Mouse (Mus musculus) frontal cortex, postnatal 14 days (tissue): ENCODE measurements around the gene Gm28041.
"Not testable (repeated sequence)": the region's sequence is repeated elsewhere in the genome, so short reads cannot be mapped to it uniquely, and the experiment has no call there.

Experiments
- DNase-seq, 2 experiments: peaks; one replicate each; pipeline ENCODE4 v3.0.0; 2022; ENCODE audit warnings: low spot score in 2 of 2

Gm28041 gene

DNA sequence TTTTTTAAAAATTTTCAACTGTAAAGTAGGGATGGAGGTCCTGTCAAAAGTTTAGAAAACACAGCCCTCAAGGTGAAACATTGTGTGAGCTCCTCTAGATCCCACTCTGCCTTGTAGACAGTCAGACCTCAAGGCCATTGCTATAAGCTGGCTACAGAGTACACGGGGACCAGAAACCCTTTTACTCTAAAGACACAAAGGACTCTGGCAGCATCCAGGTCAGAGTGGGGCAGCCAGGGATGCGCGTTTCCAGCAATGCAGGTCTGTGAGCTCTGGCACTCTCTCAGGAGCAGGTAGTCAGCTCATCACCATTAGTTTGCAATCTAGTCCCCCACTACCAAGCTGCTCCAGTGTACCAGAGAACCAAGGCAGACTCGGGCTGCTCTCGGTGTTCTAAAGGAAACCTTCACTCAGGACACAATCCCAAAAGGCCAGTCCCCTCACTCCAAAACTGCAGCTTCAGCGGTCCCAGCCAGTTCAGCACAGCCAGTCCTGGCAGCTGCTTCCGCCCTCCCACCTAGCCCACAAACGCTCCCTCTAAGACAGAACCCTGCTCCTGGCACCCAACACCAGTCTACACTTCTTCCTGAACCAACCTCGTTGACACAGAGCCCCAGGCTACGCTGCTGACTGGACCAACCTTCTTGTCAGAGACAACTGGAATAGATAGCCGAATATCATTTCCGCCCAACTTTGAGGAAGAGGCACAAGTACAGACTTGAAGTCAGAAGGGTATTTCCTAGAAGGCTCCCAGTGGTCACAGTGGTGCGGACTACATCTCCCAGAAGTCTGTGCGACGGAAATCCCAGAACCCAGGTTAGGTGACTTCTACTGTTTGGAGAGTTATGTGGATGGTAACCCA, at the start of gene Gm28041, which contains the start of gene Zfp456:
Gm28041 (minus strand) TSS at position 684 of the 862 bp plus-strand sequence.
Zfp456 (minus strand) TSS at position 761 of the 862 bp plus-strand sequence.
- DNase-seq: peak; percentile 24 to 26

DNA sequence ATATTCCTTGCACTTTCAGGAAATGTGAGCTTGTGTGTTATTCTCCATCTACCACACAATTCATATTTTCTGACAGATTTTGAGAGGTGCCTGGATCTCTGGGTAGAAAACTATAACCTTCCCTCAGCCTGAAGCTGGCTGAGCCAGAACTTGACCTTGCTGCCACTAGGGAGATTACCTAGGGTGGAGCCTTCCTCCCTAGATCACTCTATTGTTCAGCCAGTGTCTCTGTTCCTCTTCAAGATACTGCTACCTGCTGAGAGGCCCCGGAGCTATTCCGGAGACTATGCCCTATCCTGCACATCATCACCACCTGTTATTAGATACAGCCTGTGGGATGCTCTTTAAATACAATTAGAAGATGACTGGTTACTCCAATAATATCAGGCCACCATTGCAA, 47.0 kb upstream of the Gm28041 start:
- not testable (repeated sequence) for DNase-seq

DNA sequence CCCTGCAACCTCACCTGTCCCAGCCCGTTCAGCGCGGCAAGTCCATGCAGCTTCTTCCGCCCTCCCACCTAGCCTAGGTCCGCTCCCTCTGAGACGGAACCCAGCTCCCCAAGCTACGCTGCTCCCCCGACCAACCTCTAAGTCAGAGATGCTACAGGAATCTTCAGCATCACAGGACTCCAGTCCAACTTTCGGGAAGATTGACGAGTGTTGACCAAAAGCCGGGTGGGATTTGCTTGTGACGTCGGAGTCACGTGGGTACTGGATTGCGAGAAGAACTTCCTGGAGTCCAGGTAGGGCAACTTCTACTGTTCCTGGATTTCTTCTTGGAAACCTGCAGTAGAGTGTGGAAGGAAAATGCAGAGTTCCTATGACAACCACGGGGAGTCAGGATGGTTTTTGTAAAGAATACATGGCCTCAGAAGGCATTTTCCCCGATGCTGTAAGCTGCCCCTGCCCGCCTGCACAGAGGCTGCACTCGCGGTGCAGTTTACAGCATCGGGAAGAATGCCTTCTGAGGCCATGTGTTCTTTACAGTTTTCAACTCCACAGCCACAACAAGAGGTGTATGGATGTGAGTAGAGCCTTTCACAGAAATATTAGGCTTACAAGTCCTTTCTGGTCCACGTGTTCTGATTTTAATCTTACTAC, 45.8 kb upstream of the Gm28041 start, which contains the start of gene Zfp459:
Zfp459 (minus strand) TSS at position 212 of the 651 bp plus-strand sequence.
- DNase-seq: peak; percentile 5 to 28

DNA sequence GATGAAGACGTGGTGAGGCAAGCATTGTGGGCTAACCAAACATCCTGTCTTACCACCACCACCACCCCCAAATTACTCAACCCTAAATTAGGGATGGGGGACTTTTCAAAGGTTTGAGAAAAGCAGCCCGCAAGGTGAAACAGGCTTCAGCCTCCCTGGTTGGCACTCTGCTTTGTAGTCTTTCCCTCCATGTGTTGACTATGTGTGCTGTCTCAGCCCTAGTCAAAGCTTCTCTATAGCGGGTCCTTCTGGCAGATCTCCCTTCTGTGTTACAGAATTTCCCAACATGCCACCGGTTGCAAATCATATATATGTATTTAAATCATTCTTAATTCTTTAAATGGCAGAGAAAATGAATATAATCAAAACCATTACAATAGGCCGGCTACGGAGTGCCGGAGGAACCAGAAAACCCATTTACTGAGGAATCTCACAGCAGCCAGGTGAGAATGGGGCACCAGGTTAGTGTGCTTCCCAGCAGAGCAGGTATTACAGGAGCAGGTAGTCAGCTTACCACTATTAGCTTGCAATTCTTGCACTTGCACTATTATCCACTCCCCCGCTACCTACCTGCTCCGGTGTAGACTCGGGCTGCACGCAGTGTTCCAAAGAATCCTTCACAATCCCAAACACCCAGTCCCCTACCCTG, 45.1 kb upstream of the Gm28041 start:
- no peak for DNase-seq

DNA sequence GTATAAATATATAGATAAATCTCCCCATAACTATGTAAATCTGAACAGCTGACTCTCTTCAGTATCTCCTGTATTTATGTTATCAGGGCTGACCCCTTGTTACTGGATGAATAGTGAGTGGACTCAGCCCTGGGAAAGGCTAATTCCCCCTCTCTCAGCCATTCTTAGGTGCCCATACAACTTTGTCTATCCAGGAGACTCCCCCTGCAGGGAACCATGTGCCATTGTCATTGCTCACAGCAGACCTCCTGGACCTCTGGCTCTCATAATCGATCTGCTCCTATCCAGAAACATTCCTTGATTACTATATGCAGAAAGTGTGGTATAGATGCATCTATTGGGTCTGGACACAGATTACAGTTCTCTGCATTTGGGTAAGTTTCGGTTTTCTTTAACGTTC, 41.3 kb upstream of the Gm28041 start:
- DNase-seq: no peak

DNA sequence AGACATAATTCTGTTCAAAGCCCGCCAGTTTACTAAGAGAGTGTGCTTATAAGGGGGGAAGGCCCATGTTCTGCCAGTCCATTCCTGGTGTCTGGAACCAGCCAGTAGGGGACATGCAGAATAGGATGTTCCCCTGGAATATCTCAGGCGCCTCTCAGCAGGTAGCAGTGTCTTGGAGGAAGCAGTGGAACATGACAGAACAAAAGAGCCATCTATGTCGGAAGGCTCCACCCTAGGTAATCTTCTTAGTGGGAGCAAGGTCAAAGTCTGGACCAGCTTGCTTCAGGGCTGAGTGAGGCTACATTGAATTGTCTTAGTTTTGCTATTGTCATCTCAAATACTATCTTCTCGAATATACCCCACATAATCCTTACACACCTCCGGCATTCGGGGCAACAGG, 40.2 kb upstream of the Gm28041 start:
- DNase-seq: no peak

DNA sequence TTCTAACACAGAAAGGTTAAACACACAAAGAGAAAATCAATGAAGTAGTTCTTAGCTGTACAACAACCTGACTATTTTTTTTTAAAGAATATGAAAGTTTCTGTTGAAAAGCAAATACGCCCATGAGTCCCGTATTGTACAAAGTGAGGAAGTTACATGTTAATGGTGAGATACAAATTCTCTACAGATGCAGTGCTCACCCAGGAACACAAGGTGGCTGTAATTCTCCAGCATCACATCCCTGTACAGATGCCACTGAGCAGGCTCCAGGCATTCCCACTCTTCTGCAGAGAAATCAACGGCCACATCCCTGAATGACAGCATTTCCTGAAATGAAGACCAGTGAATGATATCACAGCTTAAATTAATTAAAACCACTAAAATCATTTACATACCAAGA, 38.1 kb upstream of the Gm28041 start:
- not testable (repeated sequence) for DNase-seq

DNA sequence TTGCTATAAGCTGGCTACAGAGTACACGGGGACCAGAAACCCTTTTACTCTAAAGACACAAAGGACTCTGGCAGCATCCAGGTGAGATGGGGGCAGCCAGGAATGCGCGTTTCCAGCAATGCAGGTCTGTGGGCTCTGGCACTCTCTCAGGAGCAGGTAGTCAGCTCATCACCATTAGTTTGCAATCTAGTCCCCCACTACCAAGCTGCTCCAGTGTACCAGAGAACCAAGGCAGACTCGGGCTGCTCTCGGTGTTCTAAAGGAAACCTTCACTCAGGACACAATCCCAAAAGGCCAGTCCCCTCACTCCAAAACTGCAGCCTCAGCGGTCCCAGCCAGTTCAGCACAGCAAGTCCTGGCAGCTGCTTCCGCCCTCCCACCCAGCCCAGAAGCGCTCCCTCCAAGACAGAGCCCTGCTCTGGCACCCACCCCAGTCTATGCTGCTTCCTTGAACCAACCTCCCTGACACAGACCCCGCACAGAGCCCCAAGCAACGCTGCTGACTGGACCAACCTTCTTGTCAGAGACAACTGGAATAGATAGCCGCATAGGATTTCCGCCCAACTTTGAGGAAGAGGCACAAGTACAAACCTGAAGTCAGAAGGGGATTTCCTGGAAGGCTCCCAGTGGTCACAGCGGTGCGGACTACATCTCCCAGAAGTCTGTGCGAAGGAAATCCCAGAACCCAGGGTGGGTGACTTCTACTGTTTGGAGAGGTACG, 23.8 kb upstream of the Gm28041 start, which contains the start of gene Zfp429:
Zfp429 (minus strand) TSS at position 637 of the 721 bp plus-strand sequence.
- peak; percentile 34 to 59 for DNase-seq

DNA sequence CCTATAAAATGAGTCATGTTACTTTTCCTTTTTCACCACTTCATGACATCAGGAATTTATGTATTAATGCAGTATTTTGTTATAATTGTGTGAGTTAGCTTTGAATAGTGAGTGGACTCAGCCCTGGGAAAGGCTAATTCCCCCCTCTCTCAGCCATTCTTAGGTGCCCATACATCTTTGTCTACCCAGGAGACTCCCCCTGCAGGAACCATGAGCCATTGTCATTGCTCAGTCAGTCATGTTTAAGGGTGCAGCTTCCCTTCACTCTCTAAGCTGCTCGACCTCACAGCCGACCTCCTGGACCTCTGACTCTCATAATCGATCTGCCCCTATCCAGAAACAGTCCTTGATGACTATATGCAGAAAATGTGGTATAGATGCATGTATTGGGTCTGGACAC, 722 bp upstream of the Gm28041 start:
- not testable (repeated sequence) for DNase-seq

DNA sequence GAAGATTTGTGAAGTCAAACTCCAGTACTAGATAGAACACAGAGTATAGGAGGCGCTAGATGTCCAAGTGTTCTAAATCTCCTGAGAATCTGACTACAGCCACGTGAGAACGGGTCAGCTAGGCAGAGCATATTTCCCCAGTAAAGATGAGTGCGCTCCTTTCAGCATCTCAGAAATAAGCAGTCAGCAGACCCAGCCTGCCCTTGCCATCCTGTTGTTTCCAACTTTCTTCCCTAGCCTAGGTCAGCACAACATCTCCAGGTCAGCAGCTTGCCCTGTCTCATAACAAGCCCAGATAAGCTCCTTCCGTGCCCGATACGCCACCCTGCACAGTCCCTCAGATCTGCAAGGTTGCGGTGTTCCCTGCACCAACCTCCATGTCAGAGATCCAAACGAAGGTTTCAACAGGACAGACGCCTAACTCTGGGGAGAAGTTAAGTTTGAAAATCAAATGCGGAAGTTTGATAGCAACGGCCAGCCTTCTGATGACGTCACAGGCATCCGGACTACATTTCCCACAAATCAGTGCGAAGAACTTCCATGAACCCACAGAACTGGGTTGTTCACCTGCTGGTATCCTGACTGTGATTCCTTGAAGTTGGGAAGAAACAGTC, 15.3 kb downstream of the Gm28041 start, which contains the start of the genes Gm28044 and Zfp953:
Gm28044 (minus strand) TSS at position 406 of the 614 bp plus-strand sequence.
Zfp953 (minus strand) TSS at position 475 of the 614 bp plus-strand sequence.
- DNase-seq: peak; percentile 72 to 81

DNA sequence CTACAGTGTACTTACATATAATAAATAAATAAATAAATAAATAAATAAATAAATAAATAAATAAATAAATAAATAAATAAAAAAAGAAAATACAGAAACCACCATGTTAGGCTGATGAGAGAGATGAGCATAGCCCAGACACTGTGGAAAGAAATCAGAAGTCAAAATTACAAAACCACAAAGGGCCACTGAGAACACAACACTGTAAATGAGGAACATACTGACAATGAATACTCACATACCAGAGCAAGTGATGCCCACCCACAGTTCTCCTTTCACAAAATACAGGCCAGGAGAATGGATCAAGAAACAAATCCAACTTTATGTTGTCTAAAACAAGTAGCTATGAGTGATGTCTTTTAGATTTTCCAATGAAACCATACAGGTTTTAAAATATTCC, 23.7 kb downstream of the Gm28041 start:
- no peak for DNase-seq

DNA sequence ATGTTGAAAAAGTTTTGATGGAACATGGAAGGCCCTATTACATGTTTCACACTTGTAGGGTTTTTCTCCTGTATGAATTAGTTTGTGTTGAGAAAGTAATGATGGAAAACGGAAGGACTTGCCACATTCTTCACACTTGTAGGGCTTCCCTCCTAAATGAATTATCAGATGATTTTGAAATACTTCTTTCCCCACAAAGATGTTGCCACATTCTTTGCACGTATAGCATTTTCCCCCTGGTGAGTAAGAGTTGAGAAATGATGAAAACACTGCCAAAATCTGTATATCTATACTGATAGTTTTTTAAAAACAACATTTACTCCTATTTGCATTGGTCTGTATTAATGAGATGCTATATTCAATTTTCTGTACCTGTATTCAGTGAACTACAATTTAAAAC, 32.1 kb downstream of the Gm28041 start:
- no peak for DNase-seq

DNA sequence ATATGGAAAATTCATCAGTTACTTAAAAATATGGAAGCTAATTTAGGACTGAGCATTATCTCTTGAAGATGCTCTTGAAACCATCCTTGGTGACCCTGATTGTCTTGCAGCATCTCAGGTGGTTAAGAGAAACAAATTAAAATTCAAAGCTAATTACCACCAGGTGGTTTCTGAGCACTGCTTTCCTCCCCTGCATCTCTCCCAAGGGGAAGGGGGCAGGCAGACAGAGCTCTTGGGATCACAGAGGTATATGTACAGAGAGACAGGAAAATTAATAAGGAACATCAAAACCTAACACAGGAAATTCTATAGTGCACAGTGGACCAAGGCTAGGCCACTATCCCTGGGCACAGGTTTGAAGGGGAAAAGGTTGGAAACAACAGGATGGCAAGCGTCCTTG, 42.7 kb downstream of the Gm28041 start:
- DNase-seq: no peak

DNA sequence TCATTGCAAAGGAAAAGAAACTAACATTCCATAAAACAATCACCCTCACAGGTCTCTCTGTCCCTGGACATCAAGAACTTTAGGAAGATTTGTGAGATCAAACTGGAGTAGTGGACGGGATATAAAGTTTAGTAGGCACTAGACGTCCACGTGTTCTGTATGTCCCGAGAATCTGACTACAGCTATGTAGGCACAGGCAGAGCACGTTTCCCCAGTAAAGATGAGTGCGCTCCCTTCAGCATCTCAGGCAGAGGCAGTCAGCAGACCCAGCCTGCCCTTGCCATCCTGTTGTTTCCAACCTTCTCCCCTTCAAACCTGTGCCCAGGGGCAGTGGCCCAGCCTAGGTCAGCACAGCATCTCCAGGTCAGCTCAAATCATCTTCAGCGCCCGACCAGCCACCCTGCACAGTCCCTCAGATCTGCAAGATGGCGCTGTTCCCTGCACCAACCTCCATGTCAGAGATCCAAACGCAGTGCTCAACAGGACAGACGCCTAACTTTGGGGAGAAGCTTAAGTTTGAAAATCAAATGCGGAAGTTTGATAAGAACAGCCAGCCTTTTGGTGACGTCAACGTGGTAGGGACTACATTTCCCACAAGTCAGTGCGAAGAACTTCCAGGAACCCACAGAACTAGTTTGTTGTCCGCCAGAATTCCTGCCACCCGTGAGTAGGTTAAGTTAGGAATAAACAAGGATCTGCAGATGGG, 43.4 kb downstream of the Gm28041 start, which contains the start of gene Zfp595:
Zfp595 (minus strand) TSS at position 552 of the 706 bp plus-strand sequence.
- peak; percentile 61 for DNase-seq

DNA sequence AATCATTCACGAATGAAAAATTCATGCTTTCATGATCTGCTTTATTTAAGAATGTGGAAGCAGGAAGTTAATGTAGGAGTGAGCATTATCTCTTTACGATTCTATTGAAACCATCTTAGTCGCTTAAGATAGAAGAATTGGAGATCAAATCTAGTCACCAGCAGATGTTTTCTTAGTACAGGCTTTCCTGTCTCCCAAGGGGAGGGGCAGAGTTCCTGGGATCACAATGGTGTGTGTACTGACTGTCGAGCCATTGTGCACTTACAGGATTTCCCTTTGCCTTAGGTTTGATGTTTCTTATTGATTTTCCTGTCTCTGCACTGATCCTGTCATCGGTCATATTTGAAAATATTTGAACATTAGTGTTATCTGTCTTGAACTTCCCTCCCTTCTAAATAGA, 68.8 kb downstream of the Gm28041 start:
- no peak for DNase-seq

DNA sequence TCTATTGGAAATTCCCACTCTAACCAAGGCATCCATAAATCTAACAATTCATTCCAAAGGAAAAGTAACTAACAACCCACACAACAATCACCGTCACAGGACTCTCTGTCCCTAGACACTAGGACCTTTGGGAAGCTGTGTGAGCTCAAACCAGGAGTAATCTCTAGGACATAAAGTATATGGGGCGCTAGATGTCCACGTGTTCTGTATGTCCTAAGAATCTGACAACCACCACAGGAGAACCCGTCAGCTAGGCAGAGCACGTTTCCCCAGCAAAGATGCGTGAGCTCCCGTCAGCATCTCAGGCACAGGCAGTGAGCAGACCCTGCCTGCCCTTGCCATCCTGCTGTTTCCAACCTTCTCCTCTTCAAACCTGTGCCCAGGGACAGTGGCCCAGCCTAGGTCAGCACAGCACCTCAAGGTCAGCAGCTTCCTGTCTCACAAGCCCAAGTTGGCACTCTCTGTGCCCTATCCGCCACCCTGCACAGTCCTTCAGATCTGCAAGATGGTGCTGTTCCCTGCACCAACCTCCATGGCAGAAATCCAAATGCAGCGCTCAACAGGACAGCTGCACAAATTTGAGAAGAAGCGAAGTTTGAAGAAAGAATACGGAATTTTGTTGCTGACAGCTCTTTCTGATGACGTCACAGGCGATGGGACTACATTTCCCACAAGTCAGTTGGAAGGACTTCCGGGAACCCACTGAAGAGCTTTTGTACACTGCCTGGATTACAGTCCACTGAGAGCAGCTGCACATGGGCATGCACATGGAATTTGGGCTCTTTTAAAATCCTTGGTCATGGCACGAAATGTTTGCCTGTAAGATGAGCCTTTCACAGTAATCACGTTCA, 69.5 kb downstream of the Gm28041 start, which contains the start of gene Zfp457:
Zfp457 (minus strand) TSS at position 664 of the 851 bp plus-strand sequence.
- DNase-seq: peak; percentile 75 to 84
